ENCODE assay signal across 25 mouse cellular contexts in the genomic region with DNA sequence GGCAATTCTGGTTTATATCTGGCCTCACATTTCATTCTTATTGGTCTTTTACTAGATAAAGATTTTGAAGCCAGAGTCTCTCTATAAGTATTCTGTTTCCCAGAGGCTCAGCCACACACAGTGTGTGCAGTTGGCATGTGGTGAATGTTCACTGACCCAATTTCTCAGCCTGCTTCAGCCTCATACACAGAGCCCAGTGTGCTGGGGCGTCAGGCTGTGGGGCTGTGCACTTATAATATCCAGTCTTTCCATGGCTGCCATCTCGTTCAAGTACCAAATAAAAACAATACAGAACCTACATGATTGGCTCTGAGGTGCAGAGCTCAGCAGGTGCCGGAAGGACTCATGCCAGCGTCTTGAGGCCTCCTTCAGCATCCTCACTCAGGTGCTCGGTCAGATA. TPM values are rescaled to one million over a fixed set of nuclear protein-coding genes. Genes with fewer than 3 reads are reported as not detected.
DNase-seq lines count a peak whose midpoint lies in the region; ATAC-seq and TF ChIP-seq lines count a peak whose summit lies in the region.
"Had no signal": no experiment of that assay in that cellular context is flagged by ENCODE, and none has a peak within 500 bp of the region (broad histone marks: within the 10 kb centered on the region; RNA-seq: fewer than 3 reads in every experiment).

No protein-coding gene starts in this region.

- 92% methylated on average over 5 of the region's 5 CpGs for WGBS in limb, embryonic 10.5 days
- WGBS in hindbrain, postnatal 0 days: 83% methylated on average over 5 of the region's 5 CpGs

- H3K27me3 ChIP-seq in limb, embryonic 10.5 days (ENCODE audit: low read depth, poor library complexity, severe bottlenecking): peaks cover 5% of the 10 kb centered on the region; the same call in 1 of the 2 replicates
- no peaks in the 10 kb centered on the region for H3K27me3 ChIP-seq in hindbrain, postnatal 0 days (ENCODE audit: insufficient read depth, low read length)
- H3K27me3 ChIP-seq: heart, embryonic 13.5 days had no signal

- H3K9me3 ChIP-seq in limb, embryonic 10.5 days (replicated peaks): no peaks in the 10 kb centered on the region
- no peaks in the 10 kb centered on the region for H3K9me3 ChIP-seq in hindbrain, postnatal 0 days (ENCODE audit: low read length)
- H3K9me3 ChIP-seq: embryonic facial prominence, embryonic 15.5 days; heart, embryonic 13.5 days; hindbrain, embryonic 12.5 days; limb, embryonic 15.5 days; neural tube, embryonic 13.5 days had no signal

- H3K36me3 ChIP-seq in limb, embryonic 10.5 days: no peaks in the 10 kb centered on the region
- no peaks in the 10 kb centered on the region for H3K36me3 ChIP-seq in hindbrain, postnatal 0 days (ENCODE audit: insufficient read depth, low read length)
- H3K36me3 ChIP-seq: embryonic facial prominence, embryonic 15.5 days; heart, embryonic 13.5 days; hindbrain, embryonic 12.5 days; limb, embryonic 15.5 days had no signal

- no peak overlapping the region for H3K9ac ChIP-seq in hindbrain, postnatal 0 days (replicated peaks; ENCODE audit: low read length)
- H3K9ac ChIP-seq: embryonic facial prominence, embryonic 15.5 days; heart, embryonic 13.5 days; hindbrain, embryonic 12.5 days; limb, embryonic 15.5 days; liver, embryonic 14.5 days; lung, embryonic 14.5 days; neural tube, embryonic 13.5 days had no signal

- H3K4me2 ChIP-seq in hindbrain, postnatal 0 days (ENCODE audit: low read depth, low read length): no peak overlapping the region
- H3K4me2 ChIP-seq: embryonic facial prominence, embryonic 15.5 days; heart, embryonic 13.5 days; hindbrain, embryonic 12.5 days; limb, embryonic 15.5 days; lung, embryonic 14.5 days; neural tube, embryonic 13.5 days had no signal

- peaks cover 5% of the 10 kb centered on the region; the same call in 1 of the 2 replicates for H3K4me1 ChIP-seq in limb, embryonic 10.5 days
- H3K4me1 ChIP-seq in hindbrain, postnatal 0 days (ENCODE audit: insufficient read depth, low read length): no peaks in the 10 kb centered on the region
- H3K4me1 ChIP-seq: heart, embryonic 13.5 days; limb, embryonic 15.5 days had no signal

- peak; percentile 86 for ATAC-seq in cerebellum, adult (ENCODE audit: insufficient number of reproducible peaks, low FRiP score, low TSS enrichment)
- ATAC-seq in hindbrain, postnatal 0 days: no peak
- ATAC-seq: forebrain, embryonic 16.5 days; midbrain, embryonic 16.5 days had no signal

- no peak overlapping the region for H3K27ac ChIP-seq in limb, embryonic 10.5 days
- H3K27ac ChIP-seq in hindbrain, postnatal 0 days: no peak overlapping the region
- H3K27ac ChIP-seq: embryonic facial prominence, embryonic 15.5 days; heart, adult 2 months; heart, embryonic 13.5 days; hindbrain, embryonic 12.5 days; limb, embryonic 15.5 days; liver, embryonic 14.5 days; macrophage; neural tube, embryonic 13.5 days had no signal

- no peak overlapping the region for H3K4me3 ChIP-seq in limb, embryonic 10.5 days
- no peak overlapping the region for H3K4me3 ChIP-seq in hindbrain, postnatal 0 days (ENCODE audit: low read length)
- H3K4me3 ChIP-seq: embryonic facial prominence, embryonic 15.5 days; heart, adult 2 months; heart, embryonic 13.5 days; hindbrain, embryonic 12.5 days; limb, embryonic 15.5 days; myocyte; neural tube, embryonic 13.5 days had no signal

- DNase-seq in cerebellum, postnatal 10 days: no peak
- DNase-seq in right cerebral cortex, adult 18-20 months: peak; percentile 14
- no peak for DNase-seq in right cerebral cortex, postnatal 4 days
- DNase-seq in limb, embryonic 10.5 days (ENCODE audit: low spot score): peak; percentile 19
- no peak for DNase-seq in lung, postnatal 14 days
- DNase-seq in kidney, postnatal 25 days: no peak
- DNase-seq in hindbrain, postnatal 0 days (ENCODE audit: low spot score): no peak
- DNase-seq: adrenal gland, postnatal 10 days; gastrocnemius, postnatal 25 days; heart, adult 2 months; heart, postnatal 14 days; kidney, adult 8-10 months; kidney, postnatal 14 days; lung, embryonic 14.5 days had no signal

- no peak for TF ChIP-seq CTCF in hindbrain, postnatal 0 days (IDR thresholded peaks at IDR 0.05; ENCODE audit: low read depth)

RNA-seq across cellular contexts. Expression of a gene that starts 19.1 kb away (rescaled TPM):
- polyA plus RNA-seq in limb, embryonic 10.5 days (2016; fragmentation: Nextera tagmentation; extraction: Ambion mirVana): 3.0 and 6.5 TPM in 2 replicates
- 10.8 and 12.4 TPM in 2 replicates for total RNA-seq in hindbrain, postnatal 0 days (2014; rRNA removed)
- polyA plus RNA-seq in hindbrain, postnatal 0 days (2015; fragmentation: Nextera tagmentation; extraction: Ambion mirVana): 24.2 and 25.9 TPM in 2 replicates

Comparison
In these comparisons a context has a peak if more than half of its experiments do, and no peak if none do; other contexts are left out.
1. DNase-seq: peak in right cerebral cortex, adult 18-20 months (single experiment) and limb, embryonic 10.5 days (single experiment); none in cerebellum, postnatal 10 days (0 of 2), right cerebral cortex, postnatal 4 days (single experiment), lung, postnatal 14 days (single experiment), kidney, postnatal 25 days (0 of 2) and hindbrain, postnatal 0 days (single experiment).